Mouse (Mus musculus) urinary bladder, postnatal 14 days (tissue): ENCODE data around the gene Tex264.
A peak's percentile ranks its signal among the peaks of the same experiment; 100 is the strongest.

Source experiments
- DNase-seq: peaks from one replicate; pipeline ENCODE4 v3.0.0; 2021; ENCODE audit warnings: low spot score

Gene Tex264

GRCm38 (mm10) chr9:106685249-106686101 lies at the start of gene Tex264:
Gene Tex264 (minus strand): TSS chr9:106685927.
- peak; percentile 89 for DNase-seq

- no peak for DNase-seq
These were observed 48.0 kb upstream of the Tex264 start for GRCm38 (mm10) chr9:106733690-106734089.

GRCm38 (mm10) chr9:106729416-106729815 lies 43.7 kb upstream of the Tex264 start:
- no peak for DNase-seq

GRCm38 (mm10) chr9:106726891-106727290 lies 41.2 kb upstream of the Tex264 start:
- DNase-seq = no peak

GRCm38 (mm10) chr9:106725435-106725834 lies 39.7 kb upstream of the Tex264 start:
- no peak for DNase-seq

GRCm38 (mm10) chr9:106724864-106725263 lies 39.1 kb upstream of the Tex264 start:
- no peak for DNase-seq

GRCm38 (mm10) chr9:106716729-106717128 lies 31.0 kb upstream of the Tex264 start:
- no peak for DNase-seq

- no peak for DNase-seq
These were observed 30.5 kb upstream of the Tex264 start for GRCm38 (mm10) chr9:106716232-106716631.

GRCm38 (mm10) chr9:106712470-106712869 lies 26.7 kb upstream of the Tex264 start:
- DNase-seq = no peak

- DNase-seq = no peak
These were observed 7.3 kb upstream of the Tex264 start for GRCm38 (mm10) chr9:106692973-106693481.

- no peak for DNase-seq
These were observed 3.1 kb upstream of the Tex264 start for GRCm38 (mm10) chr9:106688834-106689233.

- peak; percentile 79 for DNase-seq
These were observed 1.4 kb upstream of the Tex264 start for GRCm38 (mm10) chr9:106686983-106687650.

- DNase-seq = peak; percentile 14
These were observed 844 bp downstream of the Tex264 start for GRCm38 (mm10) chr9:106684918-106685248.

- no peak for DNase-seq
These were observed 1.4 kb downstream of the Tex264 start for GRCm38 (mm10) chr9:106684093-106684872.

- no peak for DNase-seq
These were observed 4.7 kb downstream of the Tex264 start for GRCm38 (mm10) chr9:106681026-106681425.

- no peak for DNase-seq
These were observed 7.5 kb downstream of the Tex264 start for GRCm38 (mm10) chr9:106678242-106678641.

GRCm38 (mm10) chr9:106677702-106678101 lies 8.0 kb downstream of the Tex264 start:
- no peak for DNase-seq

GRCm38 (mm10) chr9:106676571-106676970 lies 9.2 kb downstream of the Tex264 start:
- no peak for DNase-seq

- peak; percentile 21 for DNase-seq
These were observed 9.8 kb downstream of the Tex264 start for GRCm38 (mm10) chr9:106675965-106676364.

GRCm38 (mm10) chr9:106675480-106675879 lies 10.2 kb downstream of the Tex264 start:
- DNase-seq = peak; percentile 81

GRCm38 (mm10) chr9:106673860-106674259 lies 11.9 kb downstream of the Tex264 start:
- DNase-seq = no peak

GRCm38 (mm10) chr9:106664856-106665255 lies 20.9 kb downstream of the Tex264 start:
- DNase-seq = no peak
